Mouse (Mus musculus): ENCODE data around the gene Edem2. TPM values are rescaled to one million over a fixed set of nuclear protein-coding genes. Genes with fewer than 3 reads are reported as not detected.
"Not testable (repeated sequence)": the region's sequence is repeated elsewhere in the genome, so short reads cannot be mapped to it uniquely, and the experiment has no call there.

The Edem2 gene
- polyA plus RNA-seq, 1 experiment from 2014 or later: 103 TPM

GRCm38 (mm10) chr2:155756855-155757566 is 27.7 kb upstream of the Edem2 start:
- Histone ChIP-seq H3K36me3 (no peaks in the 10 kb centered on the region), H3K9ac (no peak overlapping the region), H3K9me3 (no peaks in the 10 kb centered on the region), H3K27ac (no peak overlapping the region), H3K27me3 (replicated peaks) (no peaks in the 10 kb centered on the region), H3K4me3 (replicated peaks) (no peak overlapping the region), H3K4me2 (no peak overlapping the region), H3K4me1 (no peaks in the 10 kb centered on the region)
- 65% methylated on average over 14 of the region's 14 CpGs for WGBS
- no peak for ATAC-seq (ENCODE audit: insufficient read depth, low FRiP score, low read depth)

GRCm38 (mm10) chr2:155755746-155756145 is 26.5 kb upstream of the Edem2 start:
- no peak for ATAC-seq (ENCODE audit: insufficient read depth, low FRiP score, low read depth)
- WGBS: 11% methylated on average over 1 of the region's 1 CpGs
- peaks cover 5% of the 10 kb centered on the region for H3K4me1 ChIP-seq

GRCm38 (mm10) chr2:155751014-155751786 is 21.9 kb upstream of the Edem2 start, which contains the start of gene Procr:
Procr (plus strand) TSS chr2:155751117.
- H3K36me3 ChIP-seq: no peaks in the 10 kb centered on the region
- no peaks in the 10 kb centered on the region for H3K27me3 ChIP-seq (replicated peaks)
- H3K4me1 ChIP-seq: peaks cover 5% of the 10 kb centered on the region
- WGBS: 2% methylated on average over 25 of the region's 25 CpGs
- 0 out of 2 replicates have a peak within 1 kb of the TSS, but pooled peaks have one; percentile 5 for H3K27ac ChIP-seq
- H3K4me2 ChIP-seq: peak within 1 kb of the TSS; percentile 59
- peak; percentile 65 for ATAC-seq (ENCODE audit: insufficient read depth, low FRiP score, low read depth)
- no peaks in the 10 kb centered on the region for H3K9me3 ChIP-seq
- H3K9ac ChIP-seq: peak within 1 kb of the TSS; percentile 4; the same call in 1 of the 2 replicates
- peak within 1 kb of the TSS; percentile 38 for H3K4me3 ChIP-seq (replicated peaks)

More at GRCm38 (mm10) chr2:155755746-155756145, 26.5 kb upstream of the Edem2 start:
- no peak overlapping the region for H3K9ac ChIP-seq
- H3K27me3 ChIP-seq (replicated peaks): no peaks in the 10 kb centered on the region
- no peak overlapping the region for H3K4me2 ChIP-seq
- no peak overlapping the region for H3K4me3 ChIP-seq (replicated peaks)
- no peak overlapping the region for H3K27ac ChIP-seq
- H3K36me3 ChIP-seq: no peaks in the 10 kb centered on the region
- H3K9me3 ChIP-seq: no peaks in the 10 kb centered on the region

GRCm38 (mm10) chr2:155749394-155749793 is 20.1 kb upstream of the Edem2 start:
- H3K4me2 ChIP-seq: no peak overlapping the region
- 87% methylated on average over 4 of the region's 4 CpGs for WGBS

GRCm38 (mm10) chr2:155745487-155745886 is 16.2 kb upstream of the Edem2 start:
- Histone ChIP-seq H3K9me3 (no peaks in the 10 kb centered on the region), H3K27me3 (replicated peaks) (no peaks in the 10 kb centered on the region)

More at GRCm38 (mm10) chr2:155749394-155749793, 20.1 kb upstream of the Edem2 start:
- H3K4me3 ChIP-seq (replicated peaks): no peak overlapping the region
- no peaks in the 10 kb centered on the region for H3K27me3 ChIP-seq (replicated peaks)
- no peak overlapping the region for H3K9ac ChIP-seq
- no peak for ATAC-seq (ENCODE audit: insufficient read depth, low FRiP score, low read depth)
- H3K36me3 ChIP-seq: no peaks in the 10 kb centered on the region
- H3K27ac ChIP-seq: no peak overlapping the region
- H3K4me1 ChIP-seq: peaks cover 5% of the 10 kb centered on the region
- no peaks in the 10 kb centered on the region for H3K9me3 ChIP-seq

GRCm38 (mm10) chr2:155743351-155743750 is 14.1 kb upstream of the Edem2 start:
- Histone ChIP-seq H3K36me3 (no peaks in the 10 kb centered on the region), H3K9me3 (no peaks in the 10 kb centered on the region), H3K27ac (no peak overlapping the region), H3K4me1 (peaks cover 11% of the 10 kb centered on the region), H3K27me3 (replicated peaks) (no peaks in the 10 kb centered on the region), H3K9ac (no peak overlapping the region), H3K4me2 (no peak overlapping the region), H3K4me3 (replicated peaks) (no peak overlapping the region)
- ATAC-seq (ENCODE audit: insufficient read depth, low FRiP score, low read depth): no peak
- WGBS: 79% methylated on average over 9 of the region's 9 CpGs

More at GRCm38 (mm10) chr2:155745487-155745886, 16.2 kb upstream of the Edem2 start:
- H3K9ac ChIP-seq: no peak overlapping the region
- H3K4me2 ChIP-seq: no peak overlapping the region
- WGBS: 48% methylated on average over 3 of the region's 3 CpGs
- ATAC-seq (ENCODE audit: insufficient read depth, low FRiP score, low read depth): no peak
- H3K4me1 ChIP-seq: peaks cover 11% of the 10 kb centered on the region
- H3K4me3 ChIP-seq (replicated peaks): no peak overlapping the region
- H3K36me3 ChIP-seq: no peaks in the 10 kb centered on the region
- H3K27ac ChIP-seq: no peak overlapping the region

GRCm38 (mm10) chr2:155742931-155743337 is 13.7 kb upstream of the Edem2 start:
- H3K4me3 ChIP-seq (replicated peaks): no peak overlapping the region
- no peaks in the 10 kb centered on the region for H3K9me3 ChIP-seq
- no peaks in the 10 kb centered on the region for H3K36me3 ChIP-seq
- H3K4me1 ChIP-seq: peaks cover 11% of the 10 kb centered on the region
- H3K4me2 ChIP-seq: no peak overlapping the region
- 44% methylated on average over 12 of the region's 12 CpGs for WGBS
- H3K9ac ChIP-seq: no peak overlapping the region
- H3K27me3 ChIP-seq (replicated peaks): no peaks in the 10 kb centered on the region
- ATAC-seq (ENCODE audit: insufficient read depth, low FRiP score, low read depth): peak; percentile 63
- peak overlapping the region; percentile 35; the same call in 1 of the 2 replicates for H3K27ac ChIP-seq

- Histone ChIP-seq H3K4me2 (no peak overlapping the region), H3K27ac (peak overlapping the region; percentile 35; the same call in 1 of the 2 replicates), H3K9me3 (no peaks in the 10 kb centered on the region), H3K27me3 (replicated peaks) (no peaks in the 10 kb centered on the region), H3K9ac (no peak overlapping the region), H3K4me1 (peaks cover 11% of the 10 kb centered on the region), H3K36me3 (no peaks in the 10 kb centered on the region), H3K4me3 (replicated peaks) (no peak overlapping the region)
- 60% methylated on average over 11 of the region's 11 CpGs for WGBS
- peak; percentile 27; the same call in 1 of the 2 replicates for ATAC-seq (ENCODE audit: insufficient read depth, low FRiP score, low read depth)
Measured at GRCm38 (mm10) chr2:155742211-155742610, 12.9 kb upstream of the Edem2 start.

- WGBS: 65% methylated on average over 9 of the region's 9 CpGs
- Histone ChIP-seq H3K4me1 (peaks cover 7% of the 10 kb centered on the region), H3K27me3 (replicated peaks) (no peaks in the 10 kb centered on the region), H3K9me3 (no peaks in the 10 kb centered on the region), H3K4me3 (replicated peaks) (no peak overlapping the region), H3K4me2 (no peak overlapping the region), H3K36me3 (no peaks in the 10 kb centered on the region), H3K9ac (no peak overlapping the region), H3K27ac (no peak overlapping the region)
- ATAC-seq (ENCODE audit: insufficient read depth, low FRiP score, low read depth): no peak
Measured at GRCm38 (mm10) chr2:155737803-155738202, 8.5 kb upstream of the Edem2 start.

GRCm38 (mm10) chr2:155736936-155737335 is 7.7 kb upstream of the Edem2 start:
- ATAC-seq (ENCODE audit: insufficient read depth, low FRiP score, low read depth): no peak
- Histone ChIP-seq H3K4me2 (no peak overlapping the region), H3K4me3 (replicated peaks) (no peak overlapping the region), H3K4me1 (no peaks in the 10 kb centered on the region), H3K27ac (no peak overlapping the region), H3K9me3 (no peaks in the 10 kb centered on the region), H3K27me3 (replicated peaks) (no peaks in the 10 kb centered on the region), H3K9ac (no peak overlapping the region), H3K36me3 (no peaks in the 10 kb centered on the region)
- WGBS: 67% methylated on average over 6 of the region's 6 CpGs

- not testable (repeated sequence) for H3K4me3 ChIP-seq (replicated peaks); H3K9ac ChIP-seq; H3K4me1 ChIP-seq; ATAC-seq (ENCODE audit: insufficient read depth, low FRiP score, low read depth); H3K9me3 ChIP-seq; H3K36me3 ChIP-seq; H3K27me3 ChIP-seq (replicated peaks); H3K4me2 ChIP-seq
- WGBS: 83% methylated on average over 5 of the region's 5 CpGs
- H3K27ac ChIP-seq: peak within 1 kb of the TSS; percentile 45
Measured at GRCm38 (mm10) chr2:155735766-155736165, 6.5 kb upstream of the Edem2 start, which contains the start of gene Gm17581. Gm17581 (minus strand) TSS chr2:155735866.

GRCm38 (mm10) chr2:155735080-155735479 is 5.8 kb upstream of the Edem2 start:
- no peak overlapping the region for H3K4me2 ChIP-seq
- no peaks in the 10 kb centered on the region for H3K36me3 ChIP-seq
- no peak overlapping the region for H3K4me3 ChIP-seq (replicated peaks)
- no peaks in the 10 kb centered on the region for H3K27me3 ChIP-seq (replicated peaks)
- peak; percentile 43; the same call in 1 of the 2 replicates for ATAC-seq (ENCODE audit: insufficient read depth, low FRiP score, low read depth)
- 43% methylated on average over 5 of the region's 5 CpGs for WGBS
- H3K9ac ChIP-seq: no peak overlapping the region
- no peaks in the 10 kb centered on the region for H3K9me3 ChIP-seq
- H3K27ac ChIP-seq: peak overlapping the region; percentile 45
- H3K4me1 ChIP-seq: no peaks in the 10 kb centered on the region

All from stomach, embryonic 15.5 days (tissue).